Mouse (Mus musculus) E14TG2a.4 (cell line): ENCODE measurements at regions not wholly inside any gene's neighbourhood (a gene's known extent, or its start where the extent isn't known, plus 50 kb on each side); places are given as distances from the start of the nearest gene placed in this dataset.

Experiments
- CTCF ChIP-seq: conservative IDR thresholded peaks from 2 replicates; pipeline ENCODE4 v1.5.1; 2014; ENCODE audit warnings: low read length
- NANOG ChIP-seq: IDR thresholded peaks from 2 replicates; pipeline ENCODE4 v1.6.1; 2014; ENCODE audit warnings: borderline replicate concordance, low read length, mixed read lengths
- POU5F1 ChIP-seq: IDR thresholded peaks from 2 replicates; pipeline ENCODE4 v1.6.1; 2014; ENCODE audit warnings: low read length, borderline replicate concordance

DNA sequence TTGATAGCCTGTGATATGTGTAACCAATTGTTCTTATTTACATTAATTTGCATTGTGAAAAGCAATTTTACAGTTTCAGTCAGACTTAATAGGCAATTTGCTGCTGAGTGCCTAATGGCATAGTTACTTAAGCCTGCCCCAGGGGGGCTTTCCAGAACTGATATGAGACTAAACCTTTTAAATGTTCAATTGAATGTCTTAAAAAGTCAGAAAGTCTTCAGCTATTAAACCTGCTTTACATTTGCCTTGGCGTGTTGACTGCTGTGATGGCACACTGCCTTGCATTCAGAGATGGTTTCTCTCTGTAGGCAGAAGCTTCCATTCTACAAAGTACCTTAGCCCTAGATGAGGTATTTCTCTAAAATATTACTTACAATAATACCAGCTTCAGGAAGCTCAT lies 256.0 kb downstream of the Lrriq3 start:
- TF ChIP-seq CTCF (no peak), POU5F1 (no peak), NANOG (no peak)
